Mouse (Mus musculus) adrenal gland, postnatal 4 days (tissue): ENCODE measurements around the gene Myo5a. TPM values are rescaled to one million over a fixed set of nuclear protein-coding genes. Genes with fewer than 3 reads are reported as not detected.

Experiments used
- DNase-seq, 2 experiments: peaks; one replicate each; pipeline ENCODE4 v3.0.0; 2021 to 2022; ENCODE audit warnings: low spot score in 2 of 2, mixed read lengths in 2 of 2
- total RNA-seq, 2 experiments: library from RNA; stranded (reverse); gene quantifications; 2 replicates each; pipeline ENCODE4 v1.2.3; 2021

Gene Myo5a
- total RNA-seq, 2 experiments from 2014 or later: 33.6 to 37.9 TPM

DNA sequence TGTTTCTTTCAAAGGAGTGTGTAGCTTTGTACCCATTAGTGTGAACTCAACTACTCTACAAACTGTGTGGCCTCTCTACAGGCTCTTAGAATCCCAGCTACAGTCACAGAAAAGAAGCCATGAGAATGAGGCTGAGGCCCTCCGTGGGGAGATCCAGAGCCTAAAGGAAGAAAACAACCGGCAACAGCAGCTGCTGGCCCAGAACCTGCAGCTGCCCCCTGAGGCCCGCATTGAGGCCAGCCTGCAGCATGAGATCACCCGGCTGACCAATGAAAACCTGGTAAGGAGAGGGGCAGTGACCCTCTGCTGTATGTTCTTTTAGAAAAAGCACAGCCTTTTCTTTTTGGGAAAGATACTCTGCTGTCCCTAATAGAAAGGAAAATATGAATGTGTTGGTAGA, 123.0 kb downstream of the Myo5a start:
- DNase-seq: no peak

- no peak for DNase-seq
These were observed 125.5 kb downstream of the Myo5a start for GRCm38 (mm10) chr9:75196335-75196734.

DNA sequence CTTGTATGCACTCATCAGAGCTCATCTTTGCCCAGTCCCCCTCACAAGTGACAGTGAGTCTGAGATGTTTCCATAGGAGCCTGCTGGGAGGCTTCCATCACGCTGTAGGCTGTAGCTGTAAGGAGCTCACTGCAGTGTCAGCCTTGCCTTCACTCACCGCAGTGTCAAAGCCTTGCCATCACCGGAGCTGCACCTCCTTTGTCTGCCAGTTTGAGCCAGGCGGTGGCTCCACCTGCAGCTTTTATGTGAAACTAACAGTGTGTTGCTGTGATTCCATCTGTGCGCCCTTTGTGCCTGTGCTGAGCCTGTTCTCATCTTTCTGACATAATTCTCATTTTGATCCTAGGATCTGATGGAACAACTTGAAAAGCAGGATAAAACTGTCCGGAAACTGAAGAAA, 126.5 kb downstream of the Myo5a start:
- no peak for DNase-seq

DNA sequence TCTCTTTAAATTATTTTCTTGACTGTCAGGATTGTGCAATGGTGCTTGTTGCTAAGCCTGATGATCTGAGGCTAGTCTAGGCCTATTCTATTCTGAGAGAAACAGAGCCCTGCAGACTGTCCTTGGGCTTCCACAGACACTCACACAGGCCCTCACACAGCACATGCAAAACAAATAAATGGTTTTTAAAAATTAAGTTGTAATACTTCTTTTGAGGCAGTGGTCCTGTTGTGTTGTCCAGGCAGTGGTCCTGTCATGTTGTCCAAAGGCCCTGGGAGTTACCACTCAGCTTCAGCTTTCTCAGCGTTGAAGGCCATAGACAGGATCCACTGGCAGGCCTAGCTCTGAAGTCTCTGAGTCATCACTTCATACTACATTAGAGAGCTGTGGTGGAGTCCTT, 130.7 kb downstream of the Myo5a start:
- DNase-seq: no peak

- DNase-seq: no peak
These were observed 131.2 kb downstream of the Myo5a start for GRCm38 (mm10) chr9:75202036-75202435.

DNA sequence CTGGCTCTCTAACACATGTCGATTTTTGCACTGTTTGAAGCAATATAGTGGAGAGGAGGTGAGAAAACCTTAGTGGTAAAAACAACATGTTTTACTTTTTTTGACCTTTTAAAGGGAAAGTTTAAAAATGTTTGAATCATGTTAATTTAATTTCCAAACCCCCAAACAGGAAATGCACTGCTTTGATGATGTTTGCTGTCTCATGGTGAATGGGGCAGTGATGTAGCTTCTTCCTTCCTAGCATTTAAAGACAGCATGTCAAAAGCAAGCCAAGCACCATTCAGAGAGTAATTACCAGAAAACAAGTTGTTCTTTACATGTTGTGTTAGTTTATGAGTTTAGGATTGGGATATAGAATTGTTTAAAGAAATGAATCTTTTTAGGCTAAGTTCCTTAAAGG, 138.4 kb downstream of the Myo5a start:
- no peak for DNase-seq

DNA sequence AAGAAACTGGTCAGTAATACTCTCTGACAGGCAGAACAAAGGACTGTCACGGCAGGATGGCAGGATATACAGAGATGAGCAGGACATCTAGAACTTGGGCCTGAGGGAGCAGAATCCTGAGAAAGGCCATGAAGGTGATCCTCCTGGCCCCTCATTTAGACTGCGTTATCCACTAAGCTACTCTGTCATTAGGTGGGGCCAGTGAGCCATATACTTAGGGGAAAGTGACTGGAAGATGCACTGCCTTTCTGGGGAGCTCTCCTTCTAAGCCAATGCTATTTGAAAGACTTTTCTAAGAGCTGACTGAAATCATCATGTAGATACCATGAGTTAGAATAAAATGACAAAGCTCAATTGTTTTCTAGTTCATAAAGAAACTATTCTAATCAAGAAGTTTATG, 139.5 kb downstream of the Myo5a start:
- no peak for DNase-seq

- DNase-seq: no peak
These were observed 144.1 kb downstream of the Myo5a start for GRCm38 (mm10) chr9:75214743-75215413.

DNA sequence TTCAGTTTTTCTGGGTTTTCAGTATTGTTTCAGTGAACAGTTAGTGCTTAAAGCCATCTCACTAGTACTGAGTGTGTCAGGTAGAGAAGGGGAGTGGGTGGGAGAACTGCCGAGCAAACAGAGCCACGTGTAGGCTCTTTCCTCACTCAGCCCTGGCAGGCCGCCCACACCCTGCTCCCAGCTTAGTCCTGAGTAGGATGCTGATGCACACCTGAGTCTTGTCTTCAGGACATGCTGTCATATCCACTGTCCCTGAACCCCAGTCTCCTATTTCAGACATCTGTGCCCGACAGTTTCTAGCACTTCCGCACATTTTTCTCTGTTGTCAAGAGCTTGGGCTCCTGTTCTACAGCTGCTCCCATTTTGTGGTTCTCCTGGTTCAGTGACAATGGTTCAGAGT, 149.1 kb downstream of the Myo5a start:
- DNase-seq: no peak

DNA sequence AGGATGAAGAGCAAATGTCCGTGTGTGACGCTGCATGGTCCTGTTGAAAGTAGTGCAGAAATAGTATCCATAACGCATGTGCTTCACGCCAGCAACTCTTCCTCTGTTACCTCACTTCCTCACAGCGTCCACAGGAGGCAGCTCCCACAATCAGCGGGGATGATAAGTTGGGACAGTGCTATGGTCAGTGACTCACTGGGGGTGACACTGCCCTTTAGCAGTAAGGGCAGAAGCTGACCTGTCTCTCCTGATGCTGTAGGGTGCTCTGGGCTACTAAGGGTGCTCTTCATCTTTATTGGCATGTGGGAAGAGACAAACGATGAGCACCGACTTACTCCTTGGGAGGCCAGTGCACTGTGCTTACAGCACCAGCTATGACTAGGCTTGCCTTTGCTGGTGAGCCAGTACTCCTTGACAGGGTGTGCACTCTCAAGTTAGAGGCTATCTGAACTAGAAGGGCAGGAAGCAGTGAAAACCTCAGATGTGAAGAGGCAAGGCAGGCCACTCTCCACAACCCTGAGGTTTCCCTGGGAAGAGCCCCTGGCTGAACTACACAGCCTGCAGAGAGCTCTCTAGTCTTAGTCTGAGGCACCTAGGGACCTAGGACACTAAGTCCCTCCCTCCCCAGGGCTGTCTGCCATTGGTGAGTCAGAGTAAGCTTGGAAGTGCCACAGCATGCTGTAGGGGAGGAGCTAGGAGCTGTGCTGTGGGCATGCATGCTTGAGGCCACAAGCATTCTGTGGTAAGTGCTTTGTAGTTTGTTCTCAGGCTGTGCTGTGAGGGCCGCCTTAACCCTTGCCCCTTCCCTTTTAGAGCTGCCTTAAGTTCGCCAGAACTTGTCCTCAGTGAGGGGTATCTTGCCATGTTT, 150.8 kb downstream of the Myo5a start:
- DNase-seq: no peak

GRCm38 (mm10) chr9:75231841-75232746, 161.3 kb downstream of the Myo5a start, which contains the start of gene Myo5c:
Myo5c (plus strand) TSS chr9:75232020.
- no peak for DNase-seq

DNA sequence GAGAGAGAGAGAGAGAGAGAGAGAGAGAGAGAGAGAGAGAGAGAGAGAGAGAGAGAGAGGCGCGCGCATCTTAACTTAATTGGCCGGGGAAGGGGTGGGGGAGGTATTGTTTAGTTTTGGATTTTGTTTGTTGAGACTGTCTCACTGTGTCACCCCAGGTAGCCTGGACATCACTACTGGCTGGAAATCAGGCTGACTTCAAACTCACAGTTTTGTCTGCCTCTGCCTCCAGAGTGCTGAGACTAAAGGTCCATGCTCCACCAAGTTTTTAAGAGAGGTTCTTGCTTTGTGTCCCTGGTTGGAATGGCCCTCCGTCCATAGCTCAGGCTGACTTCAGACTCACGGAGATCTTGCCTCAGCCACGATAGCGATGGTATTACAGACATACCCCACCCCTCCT, 162.0 kb downstream of the Myo5a start:
- DNase-seq: no peak

DNA sequence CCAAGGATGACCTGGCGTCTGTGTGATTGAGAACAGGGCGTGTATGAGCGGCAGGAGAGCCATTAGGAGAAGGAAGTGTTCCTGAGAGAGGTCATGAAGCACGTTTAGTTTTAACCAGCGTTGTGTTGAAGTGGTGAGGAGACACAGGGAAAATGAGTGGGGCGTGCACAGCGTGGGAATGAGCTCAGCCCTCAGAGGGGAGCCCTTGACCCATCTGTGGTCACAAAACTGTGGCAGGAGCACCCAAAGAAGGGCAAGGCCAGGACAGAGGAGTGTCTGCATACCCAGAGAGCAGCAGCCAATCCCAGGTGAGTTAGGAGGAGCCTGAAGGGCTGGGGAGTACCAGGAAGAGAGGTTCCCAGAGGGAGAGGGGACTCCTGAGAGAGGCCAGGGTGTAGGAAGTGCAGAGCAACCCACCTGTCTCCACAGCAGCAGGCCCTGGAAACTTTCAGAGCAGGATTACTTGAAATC, 163.5 kb downstream of the Myo5a start:
- DNase-seq: no peak

DNA sequence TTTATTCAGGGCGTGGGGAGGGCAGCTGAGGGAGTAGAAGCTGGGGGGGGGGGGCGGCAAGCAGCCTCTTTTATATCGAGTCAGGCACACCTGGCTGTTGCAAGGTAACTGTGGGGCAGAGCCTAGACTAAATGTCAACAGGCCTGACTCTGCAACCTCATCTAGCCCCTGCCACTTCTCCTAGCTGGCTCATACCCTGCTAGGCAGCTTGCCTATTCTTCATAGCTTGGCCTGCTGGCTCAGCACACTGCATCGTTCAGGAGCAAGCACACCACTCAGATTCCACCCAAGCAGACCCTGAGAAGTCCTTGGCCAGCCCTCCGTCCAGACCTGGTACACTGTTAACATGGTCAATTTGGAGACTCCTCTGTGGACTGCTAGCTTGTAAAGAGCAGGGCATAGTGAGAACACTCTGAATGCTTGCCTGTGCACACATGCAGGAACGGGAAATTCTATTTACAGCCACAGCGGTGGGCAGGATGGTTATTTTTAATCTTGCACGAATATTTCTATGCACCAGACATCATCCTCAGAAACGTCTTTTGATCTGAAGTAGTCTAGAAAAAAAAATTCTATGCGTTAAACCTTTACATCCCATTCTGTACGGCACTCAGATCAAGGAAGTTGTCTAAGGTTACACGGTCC, 164.3 kb downstream of the Myo5a start:
- no peak for DNase-seq

DNA sequence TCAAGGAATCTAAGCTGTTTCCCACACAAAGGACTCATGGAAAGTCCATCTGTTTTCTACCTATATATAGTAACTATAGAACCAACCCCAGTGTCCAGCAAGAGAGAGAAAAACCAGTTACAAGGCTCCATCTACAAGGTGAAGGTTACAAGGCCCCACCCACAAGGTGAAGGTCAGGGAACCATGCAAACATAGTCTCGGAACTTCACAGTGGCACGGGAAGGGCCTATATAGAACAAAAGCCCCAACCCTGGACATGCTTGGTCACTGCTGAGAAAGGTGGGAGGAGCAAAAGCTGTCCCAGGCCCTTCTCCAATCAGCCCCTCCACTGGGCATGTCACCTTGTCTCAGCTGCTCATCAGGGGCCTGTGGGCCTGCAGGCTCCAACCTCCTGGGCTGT, 164.9 kb downstream of the Myo5a start:
- no peak for DNase-seq

DNA sequence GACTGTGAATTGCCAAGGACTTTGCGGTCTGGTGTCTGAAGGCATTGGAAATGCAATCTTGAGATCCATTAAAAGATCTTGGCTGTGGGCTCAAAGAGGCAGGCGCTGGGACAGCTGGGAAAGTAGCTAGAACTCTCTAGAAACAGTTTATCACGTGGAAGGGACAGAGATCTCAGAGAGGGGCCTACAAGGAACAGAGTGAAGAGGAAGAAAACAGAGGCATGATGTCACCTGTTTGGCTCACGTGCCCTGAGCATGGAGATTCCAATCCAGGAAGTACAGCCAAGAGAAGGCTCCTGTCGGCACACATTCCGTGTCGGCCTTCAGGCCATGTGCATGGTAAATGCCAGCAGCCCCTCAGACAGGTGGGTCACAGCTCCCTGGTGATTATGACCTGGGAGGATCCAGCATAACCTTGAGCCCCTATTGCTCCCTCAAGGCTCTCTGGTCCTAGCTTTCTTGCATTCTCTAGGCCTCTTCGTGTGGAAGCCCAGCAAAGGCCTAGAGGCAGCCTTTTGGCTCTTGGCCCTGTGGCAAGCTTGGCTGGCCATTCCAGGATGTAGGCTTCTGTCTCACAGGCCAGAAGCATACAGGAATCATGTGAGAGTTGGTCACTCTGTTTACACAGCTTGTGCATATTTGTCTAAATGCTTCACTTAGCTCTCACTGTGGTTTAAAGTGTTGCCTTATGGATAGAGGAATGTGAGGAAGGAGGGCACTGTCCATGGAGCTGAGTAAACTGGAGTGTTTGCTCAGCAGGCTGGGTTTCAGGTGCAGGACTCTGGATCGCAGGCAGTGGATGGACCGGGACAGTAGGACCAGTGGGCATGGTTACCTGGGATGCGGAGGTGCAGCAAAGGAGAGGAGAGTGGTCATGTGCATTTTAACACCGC, 165.8 kb downstream of the Myo5a start:
- DNase-seq: no peak

GRCm38 (mm10) chr9:75238179-75238578, 167.4 kb downstream of the Myo5a start:
- DNase-seq: no peak

GRCm38 (mm10) chr9:75243052-75243451, 172.2 kb downstream of the Myo5a start:
- no peak for DNase-seq

- DNase-seq: no peak
These were observed 173.1 kb downstream of the Myo5a start for GRCm38 (mm10) chr9:75243730-75244406.
